Mouse (Mus musculus): ENCODE results near the gene Ccdc58.
"Not testable (repeated sequence)": the region's sequence is repeated elsewhere in the genome, so short reads cannot be mapped to it uniquely, and the experiment has no call there.

Ccdc58 gene

DNA sequence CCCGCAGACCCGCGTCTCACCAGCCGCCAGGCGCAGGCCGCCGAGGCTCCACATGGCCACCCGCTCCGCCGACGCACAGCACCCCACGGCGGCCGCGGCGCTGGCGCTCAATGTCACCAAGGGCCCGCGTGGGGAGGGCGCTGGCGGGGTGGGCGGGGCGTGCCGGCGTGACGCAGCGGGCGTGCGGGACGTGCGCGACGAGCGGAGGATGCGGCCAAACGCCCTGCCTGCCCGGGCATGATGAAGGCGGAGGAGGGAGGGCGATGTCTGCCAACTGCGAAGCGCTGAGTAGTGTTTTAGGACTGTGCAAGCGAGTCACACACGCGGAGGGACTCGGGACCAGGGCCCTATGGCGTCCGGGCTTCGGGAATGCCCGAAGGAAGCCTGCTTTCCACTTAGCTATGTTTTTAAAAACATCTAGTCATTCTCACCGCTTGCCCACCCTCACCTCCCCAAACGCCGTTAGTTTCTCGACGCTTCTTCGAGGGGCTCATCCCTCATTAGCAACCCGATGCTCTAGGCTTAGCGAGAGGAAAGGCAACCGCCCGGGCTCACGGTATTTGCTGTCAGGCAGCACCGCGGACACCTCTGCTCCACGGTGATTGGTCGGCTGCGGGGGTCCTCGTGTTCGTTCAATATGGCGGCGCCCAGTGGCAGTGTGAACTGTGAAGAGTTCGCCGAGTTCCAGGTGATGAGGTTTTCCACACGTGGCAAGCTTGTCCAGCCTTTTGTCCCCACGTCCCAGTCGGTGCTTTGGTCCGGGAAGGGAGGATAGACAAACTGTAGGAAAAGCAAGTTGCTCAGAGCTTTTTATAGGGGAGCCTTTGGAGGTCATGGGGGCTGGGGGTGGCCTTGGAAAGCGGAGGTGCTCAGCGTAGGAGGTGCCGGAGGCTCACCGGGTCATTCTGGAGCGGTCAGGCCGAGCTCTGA is at the start of gene Ccdc58, which contains the start of gene Fam162a:
Ccdc58 (plus strand) TSS at position 236 of the 930 bp plus-strand sequence.
Fam162a (minus strand) TSS at position 145 of the 930 bp plus-strand sequence.
- peak; percentile 93 for DNase-seq

DNA sequence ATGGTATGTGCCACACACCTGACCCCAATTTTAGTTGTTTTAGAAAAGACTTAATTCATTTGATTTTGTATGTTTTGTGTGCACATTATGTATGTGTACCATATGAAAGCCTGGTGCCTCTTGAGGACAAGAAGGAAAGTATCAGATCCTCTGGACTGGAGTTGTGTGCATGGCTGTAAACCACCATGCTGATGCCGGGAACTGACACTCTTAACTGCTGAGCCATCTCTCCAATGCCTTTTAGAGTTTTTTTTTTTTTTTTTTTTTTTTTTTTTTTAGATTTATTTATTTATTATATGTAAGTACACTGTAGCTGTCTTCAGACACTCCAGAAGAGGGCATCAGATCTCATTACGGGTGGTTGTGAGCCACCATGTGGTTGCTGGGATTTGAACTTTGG is 43.4 kb upstream of the Ccdc58 start:
- DNase-seq: not testable (repeated sequence)

DNA sequence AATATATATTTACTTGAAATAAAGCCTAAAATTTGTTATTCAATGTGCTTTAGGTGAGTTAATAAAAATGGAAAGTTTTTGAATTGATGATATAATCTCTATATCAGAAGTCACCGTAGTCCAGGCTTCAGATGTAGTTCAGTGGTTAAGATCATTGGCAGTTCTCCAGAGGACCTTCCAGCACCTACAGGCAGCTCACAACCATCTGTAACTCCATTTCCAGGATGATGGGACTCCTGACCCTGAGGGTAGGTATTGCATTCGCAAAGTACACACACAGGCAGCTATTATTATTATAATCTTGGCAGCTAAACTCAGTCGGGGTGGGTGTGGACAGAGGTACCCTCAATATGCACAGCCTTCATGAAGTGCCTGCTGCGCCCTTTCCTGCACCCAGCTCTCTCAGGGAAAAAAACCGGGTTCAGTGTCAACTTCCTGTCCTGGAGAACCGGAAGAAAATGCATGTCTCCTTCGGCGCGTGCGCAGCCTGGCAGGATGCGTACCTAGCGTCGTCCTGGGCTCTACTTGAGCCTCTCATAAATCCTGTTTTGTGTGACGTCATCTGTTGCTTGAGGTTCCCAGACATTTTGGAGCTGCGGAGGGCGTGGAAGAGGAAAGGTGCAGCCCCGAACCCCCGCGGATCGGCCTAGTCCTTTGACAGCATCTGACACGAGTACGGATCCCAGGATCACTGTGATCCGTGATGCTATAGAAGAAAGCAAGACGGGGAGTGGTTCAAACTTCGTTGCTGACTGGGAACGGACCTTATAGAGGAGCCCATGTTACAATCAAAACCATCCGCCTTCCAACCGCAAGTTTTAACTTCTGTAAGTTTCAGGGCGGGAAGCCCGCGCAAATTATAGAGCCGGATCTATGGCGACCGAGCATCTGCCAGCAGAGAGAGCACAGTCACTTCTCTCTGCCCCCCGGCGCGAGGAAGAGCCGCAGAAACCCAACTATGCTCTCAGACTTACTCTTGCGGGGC is 30.6 kb upstream of the Ccdc58 start, which contains the start of gene Wdr5b:
Wdr5b (plus strand) TSS at position 551 of the 985 bp plus-strand sequence.
- DNase-seq: peak; percentile 95

DNA sequence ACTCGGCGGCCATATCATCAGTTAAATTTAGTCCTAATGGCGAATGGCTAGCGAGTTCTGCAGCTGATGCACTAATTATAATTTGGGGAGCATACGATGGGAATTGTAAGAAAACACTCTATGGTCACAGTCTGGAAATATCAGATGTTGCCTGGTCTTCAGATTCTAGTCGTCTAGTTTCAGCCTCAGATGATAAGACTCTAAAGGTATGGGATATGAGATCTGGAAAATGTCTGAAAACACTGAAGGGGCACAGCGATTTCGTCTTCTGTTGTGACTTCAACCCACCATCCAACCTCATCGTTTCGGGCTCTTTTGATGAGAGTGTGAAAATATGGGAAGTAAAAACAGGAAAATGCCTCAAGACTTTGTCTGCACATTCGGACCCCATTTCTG is 29.9 kb upstream of the Ccdc58 start:
- no peak for DNase-seq

DNA sequence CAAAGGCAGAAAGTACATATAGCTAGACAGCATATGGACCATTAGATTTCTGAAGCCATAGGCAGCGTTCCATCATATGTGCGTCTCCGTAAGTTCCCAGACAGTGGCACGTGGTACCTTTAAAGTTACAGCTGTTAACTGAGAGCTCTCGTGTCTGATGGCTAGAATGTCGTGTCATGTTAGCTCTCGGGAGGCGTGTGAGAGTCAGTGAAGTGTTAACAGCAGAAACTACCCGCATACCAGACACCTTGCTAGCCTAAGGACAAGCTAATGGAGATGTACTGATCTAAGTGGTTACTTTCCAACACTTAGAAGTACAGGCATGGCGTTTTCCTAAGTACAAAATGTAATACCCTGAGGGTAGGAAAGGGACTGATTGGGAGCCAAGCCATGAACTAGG is 28.4 kb upstream of the Ccdc58 start:
- no peak for DNase-seq

DNA sequence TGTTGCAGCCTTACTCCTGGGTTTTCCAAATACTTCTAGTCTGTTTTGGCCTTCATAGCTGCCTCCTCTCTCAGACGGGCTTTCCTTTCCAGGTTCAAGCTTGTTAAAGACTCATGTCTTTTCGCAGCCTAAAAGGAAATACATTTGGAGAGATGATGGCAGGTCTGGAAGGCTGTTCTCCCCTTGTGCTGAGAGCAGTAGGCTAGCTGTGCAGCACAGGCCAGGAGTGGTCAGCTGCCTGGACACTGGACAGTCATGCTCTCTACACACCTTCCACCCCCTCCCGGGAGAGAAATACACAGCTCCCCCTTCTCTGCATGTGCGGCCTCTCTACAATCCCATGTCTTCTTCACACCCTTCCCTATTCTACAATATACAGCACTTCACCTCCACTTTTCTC is 27.5 kb upstream of the Ccdc58 start:
- DNase-seq: no peak

DNA sequence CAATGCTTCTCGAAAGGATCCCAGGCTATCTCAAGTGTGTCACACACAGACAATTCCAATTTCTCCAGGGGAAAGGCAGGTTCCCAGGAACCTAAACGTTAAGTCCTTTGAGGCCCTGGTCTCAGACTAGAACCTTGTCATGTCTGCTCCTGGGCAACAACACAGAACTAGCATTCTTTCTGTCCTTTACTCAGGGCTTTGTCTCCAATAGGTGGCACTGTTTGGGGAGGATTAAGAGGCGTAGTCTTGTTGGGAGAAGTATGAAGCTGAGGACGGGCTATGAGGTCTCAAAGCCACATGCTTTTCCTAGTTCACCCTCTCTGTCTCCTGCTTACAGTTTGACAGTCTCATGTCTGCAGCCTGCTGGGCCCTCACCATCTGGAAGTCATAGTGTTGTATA is 23.9 kb upstream of the Ccdc58 start:
- no peak for DNase-seq

DNA sequence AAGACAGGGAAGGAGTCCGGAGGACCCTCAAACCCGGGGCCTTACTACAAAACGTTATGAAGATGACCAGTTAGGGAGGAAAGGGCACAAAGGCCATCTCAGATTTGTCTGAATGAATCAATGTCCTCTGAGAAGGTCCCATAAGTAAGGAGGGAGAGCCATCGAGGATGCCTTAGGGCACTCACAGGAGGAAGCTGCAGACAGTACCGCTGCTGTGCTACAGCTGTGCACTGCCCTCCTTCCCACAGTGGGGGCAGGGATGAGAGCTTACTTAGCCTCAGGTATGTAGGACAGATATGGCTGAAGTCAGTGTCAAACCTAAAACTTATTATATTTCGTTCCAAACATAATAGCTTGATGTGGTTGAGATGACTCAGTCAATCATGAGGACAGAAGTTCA is 20.0 kb upstream of the Ccdc58 start:
- no peak for DNase-seq

DNA sequence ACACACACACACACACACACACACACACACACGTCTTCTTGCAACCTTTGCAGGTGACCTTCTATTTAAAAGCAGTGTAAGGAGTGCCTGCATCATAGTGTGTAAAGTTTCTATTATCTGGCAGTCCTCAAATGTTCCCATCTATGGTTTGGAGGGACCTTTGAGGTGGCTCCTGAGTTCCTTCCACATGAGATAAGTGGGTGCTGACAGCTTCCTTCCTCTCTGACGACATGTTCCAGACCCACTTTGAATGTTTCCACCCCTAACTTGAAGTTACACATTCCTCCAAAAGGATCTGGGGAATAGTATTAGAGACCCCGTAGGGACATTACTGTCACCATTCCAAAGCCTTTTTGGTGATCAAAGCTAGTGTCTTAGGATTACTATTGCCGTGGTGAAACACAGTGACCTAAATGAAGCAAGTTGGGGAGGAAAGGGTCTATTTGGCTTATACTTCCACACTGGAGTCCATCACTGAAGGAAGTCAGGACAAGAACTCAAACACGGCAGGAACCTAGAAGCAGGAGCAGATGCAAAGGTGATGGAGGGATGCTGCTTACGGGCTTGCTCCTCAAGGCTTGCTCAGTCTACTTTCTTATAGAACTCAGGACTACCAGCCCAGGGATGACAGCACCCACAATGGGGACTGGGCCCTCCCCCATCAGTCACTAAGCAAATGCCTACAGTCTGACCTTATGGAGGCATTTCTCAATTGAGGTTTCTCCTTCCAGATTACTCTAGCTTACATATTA is 17.8 kb upstream of the Ccdc58 start:
- no peak for DNase-seq

DNA sequence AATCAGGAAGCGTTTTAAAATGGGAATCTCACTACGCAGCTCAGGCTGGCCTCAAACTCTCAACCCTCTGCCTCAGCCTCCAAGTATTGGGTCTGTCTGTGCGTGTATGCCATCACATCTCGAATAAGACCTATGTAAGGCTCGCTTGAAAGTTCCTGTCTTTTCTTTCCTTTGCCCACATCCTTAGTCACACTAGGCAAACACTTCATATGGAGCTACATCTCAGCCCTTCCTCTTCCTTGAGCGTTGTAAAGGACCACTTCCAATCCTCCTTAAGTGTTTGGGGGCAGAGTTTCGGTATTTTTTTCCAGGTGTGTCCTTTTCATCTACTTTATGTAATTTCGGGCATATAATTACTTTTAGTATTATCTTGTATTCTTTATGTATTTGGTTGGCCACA is 16.6 kb upstream of the Ccdc58 start:
- DNase-seq: no peak

DNA sequence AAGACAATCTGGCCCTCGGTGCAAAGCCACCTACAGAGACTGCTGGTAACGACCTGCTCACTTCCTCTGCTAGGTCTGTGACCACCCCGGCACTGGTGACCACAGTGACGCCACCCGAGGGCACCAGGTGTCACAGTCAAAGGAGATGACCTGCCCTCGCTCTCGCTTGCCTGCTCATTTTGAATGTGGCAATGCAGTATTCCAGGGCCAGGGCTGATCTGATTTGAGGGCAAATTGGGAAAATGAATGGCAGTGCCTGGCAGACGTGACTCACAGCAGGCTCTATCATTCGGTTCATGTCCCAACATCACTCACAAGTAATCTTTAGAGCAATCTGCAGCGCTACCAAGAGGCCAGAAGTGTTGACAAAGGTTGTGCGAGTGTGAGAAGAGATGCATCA is 15.1 kb upstream of the Ccdc58 start:
- no peak for DNase-seq

DNA sequence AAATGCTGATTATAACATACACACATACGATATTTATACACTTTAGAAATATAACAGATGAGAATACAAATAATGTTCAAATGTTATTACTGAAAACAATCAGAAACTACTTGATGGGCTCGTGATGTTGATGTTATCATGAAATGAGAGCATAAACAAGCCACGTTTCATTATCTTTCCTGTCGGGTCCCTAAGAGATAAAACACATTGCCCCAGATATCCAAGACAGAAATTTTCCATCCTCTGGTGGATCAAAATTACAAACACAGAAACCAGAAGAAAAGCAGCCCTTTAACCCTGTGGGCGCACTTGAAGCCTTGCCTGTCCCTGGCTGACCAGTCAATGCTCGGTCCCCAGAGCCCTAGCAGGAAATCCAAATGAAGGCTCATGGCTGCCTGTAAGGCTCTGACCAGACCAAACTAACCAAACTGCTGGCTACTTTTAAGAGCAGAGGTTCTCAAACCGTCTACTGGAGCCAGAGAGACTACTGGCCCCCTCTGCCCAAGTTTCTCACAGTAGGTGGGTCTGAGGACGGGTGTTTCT is 13.5 kb upstream of the Ccdc58 start:
- no peak for DNase-seq

DNA sequence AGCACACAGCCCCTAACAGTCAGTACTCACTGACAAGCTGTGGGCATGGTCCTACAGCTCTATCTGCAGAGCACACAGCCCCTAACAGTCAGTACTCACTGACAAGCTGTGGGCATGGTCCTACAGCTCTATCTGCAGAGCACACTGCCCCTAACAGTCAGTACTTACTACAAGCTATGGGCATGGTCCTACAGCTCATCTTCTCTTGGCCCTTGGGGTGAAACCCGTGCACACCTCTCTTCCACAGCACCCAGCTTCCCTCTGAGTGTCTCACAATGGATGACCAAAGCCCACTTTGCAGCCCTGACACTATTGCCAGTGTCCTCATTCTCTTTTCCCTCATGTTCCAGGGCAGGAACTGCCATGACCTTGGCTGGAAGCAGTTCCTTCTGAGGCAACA is 9.0 kb upstream of the Ccdc58 start:
- not testable (repeated sequence) for DNase-seq

DNA sequence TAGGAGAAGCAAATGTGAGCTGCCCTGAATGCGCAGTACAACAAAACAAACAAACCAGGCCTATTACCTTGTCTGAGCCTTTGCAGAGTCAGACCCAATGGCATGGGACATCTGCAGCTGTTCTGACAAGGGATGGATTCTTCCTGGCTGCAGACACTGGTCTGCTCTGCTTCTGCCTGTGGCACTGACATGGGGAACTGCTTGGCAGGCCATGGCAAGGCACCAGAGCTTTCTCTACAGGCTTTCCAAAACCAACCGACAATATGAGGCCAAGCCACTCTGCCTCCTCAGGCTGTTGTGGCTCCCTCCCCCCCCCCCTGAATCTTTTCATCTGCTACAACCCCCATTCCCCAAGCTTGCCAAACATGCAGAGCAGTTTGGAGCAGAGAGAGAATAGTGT is 8.2 kb upstream of the Ccdc58 start:
- DNase-seq: no peak

DNA sequence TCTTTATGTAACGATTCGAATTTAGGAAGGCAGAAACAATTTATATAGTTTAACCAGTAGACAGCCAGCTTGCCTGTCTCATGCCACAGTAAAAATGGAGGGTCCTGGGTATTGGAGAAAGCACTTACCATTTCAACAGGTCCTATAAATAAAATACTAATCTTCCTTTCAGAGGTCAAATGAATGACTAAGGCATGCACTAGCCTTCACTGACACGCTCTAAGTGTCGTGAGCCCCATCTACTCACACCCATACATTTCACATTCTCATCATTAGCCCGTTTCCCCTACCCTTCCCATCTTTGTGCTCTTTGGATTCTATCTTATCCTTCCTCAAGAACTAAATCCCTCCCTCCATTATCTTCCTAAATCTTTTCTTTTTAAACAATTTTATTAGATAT is 6.6 kb upstream of the Ccdc58 start:
- no peak for DNase-seq

DNA sequence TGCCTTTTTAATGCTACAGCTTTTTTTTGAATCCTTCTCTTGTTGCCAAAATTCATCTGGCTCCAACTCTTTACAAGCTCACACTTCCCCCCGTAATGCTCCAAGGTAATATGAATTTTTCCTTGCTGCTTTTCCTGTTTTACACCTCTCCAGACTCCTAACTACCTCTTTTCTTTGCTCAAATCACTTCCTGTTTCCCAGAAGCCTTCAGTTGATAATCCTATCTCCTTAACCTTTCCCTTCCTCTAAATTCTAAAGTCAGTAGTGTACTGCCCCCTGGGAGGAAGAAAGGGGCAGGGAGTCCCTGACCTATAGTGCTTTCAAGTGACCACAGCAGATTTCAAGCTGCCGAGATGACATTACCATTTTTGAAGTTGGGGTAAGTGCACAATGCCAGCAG is 3.8 kb upstream of the Ccdc58 start:
- DNase-seq: no peak

DNA sequence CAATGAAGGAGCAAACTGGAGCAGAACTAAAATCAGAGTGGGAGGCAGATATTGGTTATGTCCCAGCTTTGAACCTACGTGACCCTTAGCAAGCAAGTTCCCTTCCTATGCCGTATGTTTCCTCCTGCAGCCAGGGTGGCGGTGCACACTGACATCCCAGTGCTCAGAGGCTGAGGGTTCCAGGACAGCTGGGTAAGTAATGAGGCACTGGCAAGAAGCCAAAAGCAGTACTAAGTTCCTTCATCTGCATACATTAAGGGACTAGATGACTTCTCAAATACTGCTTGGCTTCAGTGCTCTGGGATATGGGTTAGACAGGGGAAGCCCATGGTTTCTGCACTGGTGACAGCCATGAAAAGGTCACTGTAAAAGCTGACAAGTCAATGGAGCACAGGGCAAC is 3.1 kb upstream of the Ccdc58 start:
- no peak for DNase-seq

DNA sequence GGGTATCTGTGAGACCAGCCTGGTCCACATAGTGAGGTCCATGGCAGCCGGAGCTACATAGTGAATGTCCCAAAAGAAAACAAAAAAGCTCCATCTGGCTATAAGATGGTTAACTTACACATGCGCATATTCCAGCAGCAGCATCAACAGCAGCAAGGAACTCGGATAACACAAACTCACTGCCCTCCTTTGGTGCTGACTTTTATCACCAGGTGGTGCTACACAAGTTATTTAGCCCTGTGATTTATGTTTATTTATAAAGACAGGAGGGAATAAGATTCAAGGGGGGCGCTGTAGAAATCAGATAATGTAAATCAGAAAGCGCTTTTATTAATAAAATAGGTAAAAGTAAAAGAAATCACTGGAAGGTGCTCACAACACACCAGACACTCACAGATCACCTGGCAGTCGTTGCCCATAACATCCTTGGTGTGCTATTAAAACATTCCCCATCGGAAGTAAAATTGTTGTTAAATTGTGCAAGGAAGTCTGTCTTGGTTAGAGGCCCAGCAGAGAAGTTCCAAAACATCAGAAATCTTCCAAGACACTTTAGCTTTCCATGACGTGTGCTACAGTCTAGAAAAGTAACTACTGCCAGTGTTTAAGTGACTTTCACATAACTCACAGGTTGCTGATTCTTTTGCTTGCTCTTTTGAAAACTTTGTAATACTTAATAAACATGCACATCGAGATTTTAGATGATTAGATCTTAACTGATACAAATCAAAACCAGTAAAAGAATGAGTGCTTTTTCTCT is 1.5 kb upstream of the Ccdc58 start:
- DNase-seq: no peak

DNA sequence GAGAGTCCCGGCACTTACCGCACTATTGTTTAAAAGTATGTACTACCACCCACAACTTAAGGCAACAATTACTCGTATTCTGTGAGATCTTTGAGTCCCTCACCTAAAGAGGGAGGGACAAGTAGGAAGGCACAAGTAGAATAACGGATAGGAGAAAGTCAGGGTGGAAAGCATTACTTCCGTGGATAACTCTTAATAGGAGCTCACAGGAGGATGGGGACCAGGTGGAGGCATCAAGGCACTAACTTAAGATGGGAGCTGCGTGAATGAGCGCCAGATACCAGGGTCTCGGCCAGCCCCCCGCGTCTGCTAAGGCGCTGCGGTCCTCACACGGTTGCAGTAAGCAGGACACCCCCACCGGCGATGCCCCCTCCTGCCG is 425 bp upstream of the Ccdc58 start:
- no peak for DNase-seq

DNA sequence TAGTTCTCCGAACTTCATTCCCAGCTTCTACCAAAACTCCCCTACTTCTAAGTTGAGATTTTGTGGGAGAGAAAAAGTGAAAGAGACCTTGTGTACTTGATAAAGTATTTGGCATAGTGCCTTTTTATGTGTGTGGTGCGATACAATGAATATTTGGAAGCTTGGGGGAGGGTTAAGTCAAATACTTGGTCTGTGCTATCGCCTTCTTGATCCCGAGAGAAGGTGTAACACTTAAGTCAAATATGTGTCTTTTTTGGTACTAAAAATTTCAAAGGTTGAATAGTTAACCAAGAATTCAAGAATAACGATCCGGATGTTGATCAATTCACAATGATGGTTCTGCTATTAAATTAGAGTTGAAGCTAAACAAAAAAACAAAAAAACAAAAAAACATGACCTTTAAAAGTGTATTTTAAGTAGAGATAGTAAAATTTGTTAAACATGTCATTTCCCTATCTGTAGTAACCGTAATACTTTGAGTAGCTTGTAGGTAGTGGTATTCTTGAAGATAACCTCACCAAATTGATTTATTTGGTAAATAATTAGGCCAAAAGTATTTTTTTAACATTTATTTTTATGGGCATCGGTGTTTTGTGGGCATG is 1.0 kb downstream of the Ccdc58 start:
- no peak for DNase-seq

DNA sequence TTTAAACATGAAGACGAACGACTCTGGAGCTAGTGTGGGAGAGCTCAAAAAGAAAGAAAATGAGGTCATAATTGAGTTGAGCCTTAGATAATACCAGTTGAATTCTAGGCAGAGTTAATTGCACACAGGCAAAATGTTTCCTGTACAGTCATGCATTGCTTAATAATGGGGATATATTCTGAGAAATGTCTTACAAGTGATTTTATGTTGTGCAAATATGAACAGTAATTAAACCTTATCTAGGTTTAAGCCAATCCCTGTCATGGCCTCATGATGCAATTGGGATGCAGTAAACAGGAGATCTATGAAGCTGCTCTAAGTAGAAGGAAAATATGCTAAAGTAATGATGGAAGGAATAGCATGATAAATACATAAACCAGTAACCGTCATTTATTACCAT is 3.3 kb downstream of the Ccdc58 start:
- DNase-seq: no peak
